30 mouse cellular contexts compared by ENCODE assay signal in genomic region chr3:109444077-109444476, GRCm38 (mm10).
DNase-seq lines count a peak whose midpoint lies in the region; ATAC-seq and TF ChIP-seq lines count a peak whose summit lies in the region.
"Had no signal": no experiment of that assay in that cellular context is flagged by ENCODE, and none has a peak within 500 bp of the region (broad histone marks: within the 10 kb centered on the region; RNA-seq: fewer than 3 reads in every experiment).

No protein-coding gene starts in this region.

- WGBS in macrophage (ENCODE audit: missing documents): 79% methylated on average over 3 of the region's 3 CpGs
- WGBS in hindbrain, postnatal 0 days: 82% methylated on average over 3 of the region's 3 CpGs
- WGBS in liver, postnatal 0 days (ENCODE audit: insufficient replicate concordance): 67% methylated on average over 3 of the region's 3 CpGs

- no peak overlapping the region for H3K9ac ChIP-seq in hindbrain, postnatal 0 days (replicated peaks; ENCODE audit: low read length)
- no peak overlapping the region for H3K9ac ChIP-seq in liver, postnatal 0 days (replicated peaks)
- H3K9ac ChIP-seq: embryonic facial prominence, embryonic 13.5 days; forebrain, embryonic 12.5 days; forebrain, embryonic 15.5 days; heart, embryonic 12.5 days; heart, embryonic 15.5 days; hindbrain, embryonic 14.5 days had no signal

- ATAC-seq in CD4-positive, CD25-positive, alpha-beta regulatory T cell, adult 4 months: peak; percentile 88
- ATAC-seq in granulocyte monocyte progenitor cell, adult 5-6 weeks (replicated peaks; ENCODE audit: poor library complexity, severe bottlenecking): peak; percentile 19
- ATAC-seq in hindbrain, postnatal 0 days: no peak
- no peak for ATAC-seq in liver, postnatal 0 days
- ATAC-seq: forebrain, embryonic 15.5 days; intestine, embryonic 16.5 days had no signal

- no peak overlapping the region for H3K4me3 ChIP-seq in macrophage (ENCODE audit: inconsistent target)
- no peak overlapping the region for H3K4me3 ChIP-seq in hindbrain, postnatal 0 days (ENCODE audit: low read length)
- no peak overlapping the region for H3K4me3 ChIP-seq in liver, postnatal 0 days (ENCODE audit: low read depth, low read length)
- H3K4me3 ChIP-seq: embryonic facial prominence, embryonic 10.5 days; embryonic facial prominence, embryonic 13.5 days; erythroblast, embryonic 14.5 days; forebrain, embryonic 12.5 days; forebrain, embryonic 15.5 days; heart, embryonic 12.5 days; heart, embryonic 15.5 days; hindbrain, embryonic 10.5 days had no signal

- H3K4me1 ChIP-seq in hindbrain, postnatal 0 days (ENCODE audit: insufficient read depth, low read length): no peaks in the 10 kb centered on the region
- H3K4me1 ChIP-seq in liver, postnatal 0 days (ENCODE audit: insufficient read depth): 0 out of 2 replicates have a peak, but pooled peaks cover 2% of the 10 kb centered on the region
- H3K4me1 ChIP-seq: embryonic facial prominence, embryonic 10.5 days; embryonic facial prominence, embryonic 13.5 days; forebrain, embryonic 12.5 days; forebrain, embryonic 15.5 days; heart, embryonic 12.5 days; heart, embryonic 15.5 days; hindbrain, embryonic 10.5 days had no signal

- H3K27me3 ChIP-seq in hindbrain, postnatal 0 days (ENCODE audit: insufficient read depth, low read length): no peaks in the 10 kb centered on the region
- no peaks in the 10 kb centered on the region for H3K27me3 ChIP-seq in liver, postnatal 0 days (ENCODE audit: insufficient read depth, low read length)
- H3K27me3 ChIP-seq: embryonic facial prominence, embryonic 13.5 days; forebrain, embryonic 12.5 days; forebrain, embryonic 15.5 days; heart, embryonic 12.5 days; heart, embryonic 15.5 days had no signal

- peak overlapping the region; percentile 16; the same call in 1 of the 2 replicates for H3K27ac ChIP-seq in macrophage
- no peak overlapping the region for H3K27ac ChIP-seq in hindbrain, postnatal 0 days
- no peak overlapping the region for H3K27ac ChIP-seq in liver, postnatal 0 days (ENCODE audit: low read depth)
- H3K27ac ChIP-seq: embryonic facial prominence, embryonic 10.5 days; embryonic facial prominence, embryonic 13.5 days; forebrain, embryonic 12.5 days; forebrain, embryonic 15.5 days; heart, embryonic 15.5 days; hindbrain, embryonic 10.5 days; hindbrain, embryonic 14.5 days had no signal

- H3K36me3 ChIP-seq in macrophage (ENCODE audit: inconsistent target): no peaks in the 10 kb centered on the region
- no peaks in the 10 kb centered on the region for H3K36me3 ChIP-seq in hindbrain, postnatal 0 days (ENCODE audit: insufficient read depth, low read length)
- H3K36me3 ChIP-seq in liver, postnatal 0 days (replicated peaks; ENCODE audit: insufficient read depth, low read length): no peaks in the 10 kb centered on the region
- H3K36me3 ChIP-seq: embryonic facial prominence, embryonic 10.5 days; embryonic facial prominence, embryonic 13.5 days; forebrain, embryonic 12.5 days; forebrain, embryonic 15.5 days; heart, embryonic 12.5 days; heart, embryonic 15.5 days; hindbrain, embryonic 10.5 days had no signal

- no peak overlapping the region for H3K4me2 ChIP-seq in hindbrain, postnatal 0 days (ENCODE audit: low read depth, low read length)
- H3K4me2 ChIP-seq in liver, postnatal 0 days (ENCODE audit: low read depth, low read length): no peak overlapping the region
- H3K4me2 ChIP-seq: embryonic facial prominence, embryonic 13.5 days; forebrain, embryonic 12.5 days; forebrain, embryonic 15.5 days; heart, embryonic 12.5 days; heart, embryonic 15.5 days; hindbrain, embryonic 14.5 days had no signal

- TF ChIP-seq EP300 in liver, postnatal 0 days (IDR thresholded peaks at IDR 0.05; ENCODE audit: low read depth): no peak

- peak; percentile 66 for DNase-seq in 416B (ENCODE audit: low read depth)
- DNase-seq in hindbrain, postnatal 0 days (ENCODE audit: low spot score): no peak
- no peak for DNase-seq in left cerebral cortex, adult 9 months (ENCODE audit: low spot score in 2 of 2)
- no peak for DNase-seq in lung, postnatal 14 days
- DNase-seq in liver, postnatal 0 days: no peak
- DNase-seq: adrenal gland, adult 8-10 months; adrenal gland, postnatal 25 days; B cell, adult 2 months; cerebellum, adult 11-12 months; cerebellum, adult 8-10 months; cerebellum, postnatal 10 days; cerebellum, postnatal 36 days; embryo, embryonic 11 days; gastrocnemius, postnatal 14 days; heart, adult 18-20 months; heart, postnatal 10 days; heart, postnatal 36 days had no signal

- no peaks in the 10 kb centered on the region for H3K9me3 ChIP-seq in hindbrain, postnatal 0 days (ENCODE audit: low read length)
- no peaks in the 10 kb centered on the region for H3K9me3 ChIP-seq in liver, postnatal 0 days (ENCODE audit: low read length)
- H3K9me3 ChIP-seq: embryonic facial prominence, embryonic 10.5 days; embryonic facial prominence, embryonic 13.5 days; forebrain, embryonic 12.5 days; forebrain, embryonic 15.5 days; heart, embryonic 12.5 days; heart, embryonic 15.5 days; hindbrain, embryonic 10.5 days had no signal

- peaks cover 87% of the 10 kb centered on the region for H3K79me2 ChIP-seq in macrophage (ENCODE audit: inconsistent target)

- TF ChIP-seq CTCF in hindbrain, postnatal 0 days (IDR thresholded peaks at IDR 0.05; ENCODE audit: low read depth): no peak
- TF ChIP-seq CTCF in liver, postnatal 0 days (IDR thresholded peaks at IDR 0.05; ENCODE audit: low read depth): no peak

Comparison
In these comparisons a context has a peak if more than half of its experiments do, and no peak if none do; other contexts are left out.
1. ATAC-seq: peak in CD4-positive, CD25-positive, alpha-beta regulatory T cell, adult 4 months (single experiment) and granulocyte monocyte progenitor cell, adult 5-6 weeks (single experiment); none in hindbrain, postnatal 0 days (single experiment) and liver, postnatal 0 days (single experiment).